Mouse (Mus musculus) limb, embryonic 14.5 days (tissue): ENCODE measurements around the gene Fam8a1. TPM values are rescaled to one million over a fixed set of nuclear protein-coding genes. Genes with fewer than 3 reads are reported as not detected.

Experiments
- ATAC-seq: fragments of 200-750 bp; cut with Nextera tagmentation; 2 replicates; pipeline ENCODE4 v1.8.0; 2017; ENCODE audit warnings: low read depth, moderate number of reproducible peaks, moderate TSS enrichment; ENCODE audit not compliant: low FRiP score
- DNase-seq: peaks from one replicate; pipeline ENCODE4 v3.0.0-alpha.2; 2015; ENCODE audit warnings: low spot score
- H3K27ac ChIP-seq: fragments of 300-500 bp; sonication (generic); replicated peaks from 2 replicates; pipeline ENCODE4 v1.5.1; 2014; ENCODE audit warnings: low read depth, mild to moderate bottlenecking, low read length, moderate library complexity, mixed read lengths
- H3K27me3 ChIP-seq: fragments of 300-500 bp; sonication (generic); 2 replicates; pipeline ENCODE4 v1.6.1; 2014; ENCODE audit warnings: low read length, mixed read lengths; ENCODE audit not compliant: control insufficient read depth, insufficient read depth
- H3K36me3 ChIP-seq: fragments of 300-500 bp; sonication (generic); 2 replicates; pipeline ENCODE4 v1.6.1; 2014; ENCODE audit warnings: mild to moderate bottlenecking, low read length, moderate library complexity, mixed read lengths; ENCODE audit not compliant: control insufficient read depth, insufficient read depth
- H3K4me1 ChIP-seq: fragments of 300-500 bp; sonication (generic); 2 replicates; pipeline ENCODE4 v1.6.1; 2014; ENCODE audit warnings: antibody characterized with exemption, low read length, mixed read lengths; ENCODE audit not compliant: control insufficient read depth, insufficient read depth
- H3K4me2 ChIP-seq: fragments of 300-500 bp; sonication (generic); replicated peaks from 2 replicates; pipeline ENCODE4 v1.6.1; 2014; ENCODE audit warnings: low read depth, mild to moderate bottlenecking, low read length, moderate library complexity; ENCODE audit not compliant: severe bottlenecking
- H3K4me3 ChIP-seq: fragments of 300-500 bp; sonication (generic); replicated peaks from 2 replicates; pipeline ENCODE4 v1.5.1; 2014; ENCODE audit warnings: low read length
- H3K9ac ChIP-seq: fragments of 300-500 bp; sonication (generic); 2 replicates; pipeline ENCODE4 v1.6.1; 2014; ENCODE audit warnings: mild to moderate bottlenecking, low read depth, low read length, moderate library complexity; ENCODE audit not compliant: severe bottlenecking
- H3K9me3 ChIP-seq: fragments of 300-500 bp; sonication (generic); 2 replicates; pipeline ENCODE4 v1.6.1; 2016; ENCODE audit warnings: low read length; ENCODE audit not compliant: control insufficient read depth
- POLR2A ChIP-seq: fragments of 200-500 bp; IDR thresholded peaks from 2 replicates; pipeline ENCODE4 v1.8.0; 2012; ENCODE audit warnings: inconsistent platforms, mild to moderate bottlenecking, moderate library complexity, borderline replicate concordance; ENCODE audit not compliant: insufficient read depth, insufficient read length; ENCODE audit errors: extremely low read depth
- WGBS: fragments of 180-500 bp; shearing (Covaris S2); extraction: QIAGEN DNeasy Blood & Tissue Kit; methylation state at CpG from one replicate; pipeline ENCODE4 v1.1.7; 2014; 5-methylcytosine and 5-hydroxymethylcytosine counted together
- polyA plus RNA-seq, 2 experiments: library from polyadenylated mRNA; depleted of rRNA in 1 of 2; stranded (reverse) in 1 of 2; unstranded in 1 of 2; fragments of >200 nt; fragmentation: Nextera tagmentation in 1 of 2; extraction: Ambion mirVana in 1 of 2; gene quantifications; 2 replicates each; pipeline versions ENCODE4 v1.2.1 to v1.2.3; 2012 to 2014

Gene Fam8a1
- polyA plus RNA-seq, 2 experiments, result 14.0 to 38.8 TPM

GRCm38 (mm10) chr13:46654566-46654965, 14.8 kb upstream of the Fam8a1 start:
- Histone ChIP-seq H3K27ac (no peak overlapping the region), H3K9ac (no peak overlapping the region), H3K4me3 (no peak overlapping the region), H3K36me3 (no peaks in the 10 kb centered on the region), H3K4me1 (no peaks in the 10 kb centered on the region), H3K4me2 (no peak overlapping the region), H3K9me3 (no peaks in the 10 kb centered on the region), H3K27me3 (no peaks in the 10 kb centered on the region)
- TF ChIP-seq POLR2A, result no peak
- no peak for ATAC-seq
- no peak for DNase-seq
- WGBS, result 83% methylated on average over 5 of the region's 5 CpGs

- TF ChIP-seq POLR2A, result no peak
- Histone ChIP-seq H3K4me1 (no peaks in the 10 kb centered on the region), H3K9ac (no peak overlapping the region), H3K9me3 (no peaks in the 10 kb centered on the region), H3K4me3 (no peak overlapping the region), H3K27ac (no peak overlapping the region), H3K4me2 (no peak overlapping the region), H3K36me3 (no peaks in the 10 kb centered on the region), H3K27me3 (no peaks in the 10 kb centered on the region)
- ATAC-seq (no peak), DNase-seq (no peak)
- 83% methylated on average over 5 of the region's 5 CpGs for WGBS
Measured at GRCm38 (mm10) chr13:46659211-46659610, 10.1 kb upstream of the Fam8a1 start.

GRCm38 (mm10) chr13:46663461-46663964, 5.8 kb upstream of the Fam8a1 start:
- Histone ChIP-seq H3K4me2 (no peak overlapping the region), H3K9ac (no peak overlapping the region), H3K27ac (no peak overlapping the region), H3K9me3 (no peaks in the 10 kb centered on the region), H3K4me1 (no peaks in the 10 kb centered on the region), H3K27me3 (no peaks in the 10 kb centered on the region), H3K4me3 (no peak overlapping the region), H3K36me3 (no peaks in the 10 kb centered on the region)
- DNase-seq, result peak; percentile 49
- 42% methylated on average over 4 of the region's 4 CpGs for WGBS
- no peak for TF ChIP-seq POLR2A
- peak; percentile 37; the same call in 1 of the 2 replicates for ATAC-seq

GRCm38 (mm10) chr13:46669620-46670271, 424 bp downstream of the Fam8a1 start:
- DNase-seq (no peak), ATAC-seq (peak; percentile 58; the same call in 1 of the 2 replicates)
- no peaks in the 10 kb centered on the region for H3K27me3 ChIP-seq
- H3K4me1 ChIP-seq, result peaks cover 7% of the 10 kb centered on the region
- H3K36me3 ChIP-seq, result peaks cover 34% of the 10 kb centered on the region
- under 1% methylated on average over 33 of the region's 96 CpGs for WGBS
- peak overlapping the region; percentile 83 for H3K9ac ChIP-seq
- TF ChIP-seq POLR2A, result no peak
- no peaks in the 10 kb centered on the region for H3K9me3 ChIP-seq
- peak overlapping the region; percentile 92 for H3K4me3 ChIP-seq
- peak overlapping the region; percentile 70 for H3K27ac ChIP-seq
- H3K4me2 ChIP-seq, result peak overlapping the region; percentile 66

GRCm38 (mm10) chr13:46670514-46670913, 1.2 kb downstream of the Fam8a1 start:
- H3K4me3 ChIP-seq, result peak overlapping the region; percentile 92
- TF ChIP-seq POLR2A, result no peak
- peak overlapping the region; percentile 66 for H3K4me2 ChIP-seq
- H3K4me1 ChIP-seq, result peaks cover 7% of the 10 kb centered on the region
- WGBS, result 66% methylated on average over 9 of the region's 9 CpGs
- H3K9me3 ChIP-seq, result no peaks in the 10 kb centered on the region
- ATAC-seq, result no peak
- no peaks in the 10 kb centered on the region for H3K27me3 ChIP-seq
- H3K36me3 ChIP-seq, result peaks cover 42% of the 10 kb centered on the region
- H3K27ac ChIP-seq, result no peak overlapping the region
- no peak for DNase-seq
- peak overlapping the region; percentile 83 for H3K9ac ChIP-seq

- H3K4me1 ChIP-seq, result peaks cover 7% of the 10 kb centered on the region
- H3K36me3 ChIP-seq, result peaks cover 58% of the 10 kb centered on the region
- H3K9ac ChIP-seq, result no peak overlapping the region
- no peak overlapping the region for H3K4me3 ChIP-seq
- no peak overlapping the region for H3K27ac ChIP-seq
- no peaks in the 10 kb centered on the region for H3K27me3 ChIP-seq
- no peaks in the 10 kb centered on the region for H3K9me3 ChIP-seq
- DNase-seq (no peak), ATAC-seq (no peak)
- WGBS, result 91% methylated on average over 2 of the region's 2 CpGs
- no peak for TF ChIP-seq POLR2A
- no peak overlapping the region for H3K4me2 ChIP-seq
Measured at GRCm38 (mm10) chr13:46674601-46675000, 5.3 kb downstream of the Fam8a1 start.
